Mouse (Mus musculus) NIH3T3 (cell line): Measurements from ENCODE around the gene Zscan18.
"Not testable (repeated sequence)": the region's sequence is repeated elsewhere in the genome, so short reads cannot be mapped to it uniquely, and the experiment has no call there.

Source experiments
- DNase-seq: peaks from one replicate; pipeline ENCODE4 v3.0.0-alpha.2; 2012; ENCODE audit warnings: low read depth

The Zscan18 gene

GRCm38 (mm10) chr7:12802866-12803726, at the start of gene Zscan18:
Zscan18 (minus strand) TSS chr7:12803635.
- no peak for DNase-seq

- no peak for DNase-seq
These were observed 32.3 kb upstream of the Zscan18 start for GRCm38 (mm10) chr7:12835779-12836178.

- peak; percentile 76 for DNase-seq
These were observed 31.8 kb upstream of the Zscan18 start for GRCm38 (mm10) chr7:12835193-12835671.

DNA sequence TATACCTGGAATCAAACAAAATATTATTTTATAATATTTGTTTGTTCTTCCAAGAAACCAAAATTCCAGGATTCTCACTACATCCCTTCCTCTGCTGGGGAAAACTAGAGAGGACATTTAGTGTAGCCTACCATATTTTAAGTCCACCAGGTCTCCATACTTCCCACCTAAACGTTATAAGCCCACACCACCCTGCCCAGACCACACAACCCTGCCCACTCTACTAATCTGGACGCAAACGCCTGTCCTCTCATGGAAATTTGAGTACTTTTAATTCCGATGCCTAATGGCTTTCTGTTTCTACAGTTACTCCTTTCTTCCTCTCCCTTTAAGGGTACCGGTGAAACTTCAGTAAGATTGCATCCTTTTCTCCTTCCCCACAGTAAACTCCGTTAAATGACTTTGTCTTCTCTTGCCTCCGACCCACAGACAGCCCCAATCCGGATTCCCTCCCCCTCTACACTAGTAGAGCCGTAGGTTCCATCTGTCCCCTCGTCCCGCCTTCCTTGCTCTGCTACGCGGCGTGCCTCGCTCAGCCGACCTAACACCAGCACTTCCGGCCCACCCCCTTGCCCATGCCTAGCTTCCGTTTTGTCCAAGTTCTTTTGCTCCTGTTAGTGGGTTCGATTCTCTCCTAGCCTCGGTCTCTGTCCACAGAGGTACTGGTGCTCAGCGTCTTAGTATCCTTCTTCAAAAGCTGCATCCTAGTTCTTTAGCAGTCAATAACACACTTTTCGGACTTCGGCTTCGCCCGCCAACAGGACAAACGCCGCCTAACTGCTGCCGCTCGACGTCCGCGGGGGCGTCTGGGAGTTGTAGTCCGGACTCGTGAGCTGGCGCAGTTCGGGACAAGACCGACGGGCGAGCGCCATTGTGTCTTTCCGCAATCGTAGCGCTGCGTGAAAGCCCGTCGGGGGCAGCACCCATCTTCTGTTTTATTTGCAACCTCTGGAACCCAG, 31.0 kb upstream of the Zscan18 start, which contains the start of gene Zfp110:
Gene Zfp110 (plus strand): TSS at position 600 of the 959 bp plus-strand sequence.
- DNase-seq, result peak; percentile 94

DNA sequence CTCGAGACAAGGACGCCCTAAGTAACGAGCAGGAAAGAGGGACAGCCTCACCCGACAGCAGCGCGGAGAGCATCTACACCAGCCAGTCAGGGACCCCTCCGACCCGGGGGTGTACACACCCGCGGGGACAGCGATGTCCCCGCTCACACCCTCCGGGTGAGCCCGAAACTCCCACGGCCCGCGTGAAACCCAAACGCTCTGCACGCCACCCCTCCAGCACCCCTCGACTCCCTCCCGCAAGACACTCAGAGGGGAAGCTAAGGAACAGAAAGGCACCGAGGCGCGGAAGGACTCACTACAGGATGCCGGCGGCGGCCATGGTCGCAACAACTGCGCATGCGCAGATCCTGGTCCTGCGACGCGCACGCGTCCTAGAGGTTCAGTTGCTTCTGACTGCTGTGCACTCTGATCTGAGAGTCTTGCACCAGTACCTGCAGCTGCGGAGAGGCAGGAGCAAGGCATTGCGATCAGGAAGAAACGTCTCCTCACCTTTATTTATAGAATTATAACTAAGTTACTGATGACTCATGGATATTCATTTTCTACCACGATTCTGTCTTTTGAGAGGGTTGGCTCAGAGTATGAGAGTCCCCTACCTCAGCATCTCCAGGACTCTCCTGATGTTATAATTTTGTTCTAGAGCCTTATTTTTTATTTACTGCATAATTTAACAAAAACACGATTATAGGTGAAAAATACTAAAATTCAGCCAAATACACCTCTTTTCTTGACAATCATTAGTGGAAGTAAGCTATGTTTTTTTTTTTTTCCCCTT, 15.3 kb upstream of the Zscan18 start, which contains the start of gene Zfp329:
Gene Zfp329 (minus strand): TSS at position 338 of the 775 bp plus-strand sequence.
- peak; percentile 98 for DNase-seq

DNA sequence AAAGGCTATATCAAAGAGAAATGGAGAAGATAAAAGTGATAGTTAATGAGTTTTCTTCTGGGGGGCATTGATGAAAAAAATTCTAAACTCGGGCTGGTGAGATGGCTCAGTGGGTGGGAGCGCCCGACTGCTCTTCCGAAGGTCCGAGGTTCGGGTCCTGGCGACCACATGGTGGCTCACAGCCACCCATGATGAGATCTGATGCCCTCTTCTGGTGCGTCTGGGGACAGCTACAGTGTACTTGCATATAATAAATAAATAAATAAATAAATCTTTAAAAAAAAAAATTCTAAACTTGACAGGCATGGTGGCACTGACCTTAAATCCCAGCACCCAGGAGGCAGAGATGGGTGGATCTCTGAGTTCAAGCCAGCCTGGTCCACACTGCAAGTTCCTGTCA, 12.1 kb upstream of the Zscan18 start:
- DNase-seq, result no peak

- no peak for DNase-seq
These were observed 264 bp upstream of the Zscan18 start for GRCm38 (mm10) chr7:12803727-12804071.

- no peak for DNase-seq
These were observed 3.9 kb downstream of the Zscan18 start for GRCm38 (mm10) chr7:12799554-12799953.

- DNase-seq, result no peak
These were observed 5.5 kb downstream of the Zscan18 start for GRCm38 (mm10) chr7:12797971-12798370.

GRCm38 (mm10) chr7:12792624-12793023, 10.8 kb downstream of the Zscan18 start:
- DNase-seq, result not testable (repeated sequence)

GRCm38 (mm10) chr7:12788025-12788424, 15.4 kb downstream of the Zscan18 start:
- DNase-seq, result no peak

DNA sequence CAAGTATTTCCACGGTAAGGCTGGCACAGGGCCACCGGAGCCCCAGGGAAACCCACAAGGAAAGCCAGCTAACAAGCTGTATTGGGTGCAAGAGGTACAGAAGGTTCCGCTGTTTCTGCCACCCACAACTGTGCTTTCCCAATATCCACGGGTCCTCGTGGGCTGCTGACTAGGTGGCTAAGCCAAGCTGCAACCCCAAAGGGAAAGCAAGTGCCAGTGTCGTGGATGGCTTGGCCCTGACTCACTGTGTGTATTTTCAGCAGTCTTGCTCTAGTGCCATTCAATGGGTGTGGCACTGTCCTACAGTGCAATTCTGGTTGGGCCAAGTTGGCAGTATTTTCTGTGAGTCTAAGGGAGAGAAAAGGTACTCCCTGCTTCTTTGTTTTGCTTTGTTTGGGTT, 16.1 kb downstream of the Zscan18 start:
- peak; percentile 7 for DNase-seq

- DNase-seq, result no peak
These were observed 23.1 kb downstream of the Zscan18 start for GRCm38 (mm10) chr7:12780151-12780830.

DNA sequence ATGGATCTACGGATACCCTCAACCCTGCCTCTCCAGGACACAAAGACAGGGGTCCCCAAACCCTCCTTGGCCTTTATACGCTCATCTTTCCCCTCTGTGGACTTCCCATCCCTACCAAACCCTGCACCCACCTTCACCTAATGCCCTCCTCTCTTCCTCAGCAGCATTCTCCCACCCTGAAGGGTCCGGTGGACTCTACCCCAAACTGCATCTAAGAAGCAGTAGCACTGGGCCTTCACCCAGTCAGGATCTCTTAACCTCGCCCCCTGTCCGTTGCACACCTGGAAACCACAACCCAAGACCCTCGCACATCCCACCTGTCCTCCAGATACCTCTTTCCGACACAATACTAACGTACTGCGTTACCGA, 23.7 kb downstream of the Zscan18 start:
- no peak for DNase-seq

DNA sequence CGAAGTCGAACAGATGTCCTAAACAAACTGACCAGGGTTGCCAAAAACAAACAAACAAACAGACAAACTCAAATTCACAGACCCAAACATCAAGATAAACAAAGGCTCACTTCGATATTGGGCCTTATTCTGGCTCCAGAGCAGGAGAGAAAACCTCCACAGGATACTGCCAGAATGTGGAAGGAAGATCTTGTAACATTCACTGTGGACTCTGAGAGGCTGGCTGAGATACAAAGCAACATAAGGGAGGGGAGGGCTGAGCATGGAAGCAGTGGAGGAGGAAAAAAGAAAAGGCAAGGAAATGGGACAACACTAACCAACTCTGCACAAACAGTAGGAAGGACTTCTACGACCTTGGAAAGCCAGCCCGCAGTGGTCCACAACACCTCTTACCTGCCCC, 24.3 kb downstream of the Zscan18 start:
- no peak for DNase-seq

GRCm38 (mm10) chr7:12774606-12775005, 28.8 kb downstream of the Zscan18 start:
- peak; percentile 71 for DNase-seq

DNA sequence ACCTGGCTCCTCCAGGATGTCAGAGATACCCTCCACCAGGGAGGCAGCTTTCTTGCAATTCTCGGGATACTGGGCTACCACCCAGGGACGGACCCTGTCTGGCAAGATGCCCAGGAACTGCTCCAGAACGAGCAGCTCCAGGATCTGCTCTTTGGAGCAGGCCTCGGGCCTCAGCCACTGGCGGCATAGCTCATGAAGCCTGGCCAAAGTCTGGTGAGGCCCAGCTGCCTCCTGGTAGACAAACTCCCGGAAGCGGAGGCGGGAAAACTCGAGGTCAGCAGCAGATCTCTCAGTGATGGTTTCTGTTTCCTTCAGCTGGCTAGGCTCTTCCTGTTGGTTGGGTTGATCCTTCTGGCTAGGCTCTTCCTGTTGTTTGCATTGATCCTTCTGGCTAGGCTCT, 29.3 kb downstream of the Zscan18 start:
- DNase-seq, result no peak

DNA sequence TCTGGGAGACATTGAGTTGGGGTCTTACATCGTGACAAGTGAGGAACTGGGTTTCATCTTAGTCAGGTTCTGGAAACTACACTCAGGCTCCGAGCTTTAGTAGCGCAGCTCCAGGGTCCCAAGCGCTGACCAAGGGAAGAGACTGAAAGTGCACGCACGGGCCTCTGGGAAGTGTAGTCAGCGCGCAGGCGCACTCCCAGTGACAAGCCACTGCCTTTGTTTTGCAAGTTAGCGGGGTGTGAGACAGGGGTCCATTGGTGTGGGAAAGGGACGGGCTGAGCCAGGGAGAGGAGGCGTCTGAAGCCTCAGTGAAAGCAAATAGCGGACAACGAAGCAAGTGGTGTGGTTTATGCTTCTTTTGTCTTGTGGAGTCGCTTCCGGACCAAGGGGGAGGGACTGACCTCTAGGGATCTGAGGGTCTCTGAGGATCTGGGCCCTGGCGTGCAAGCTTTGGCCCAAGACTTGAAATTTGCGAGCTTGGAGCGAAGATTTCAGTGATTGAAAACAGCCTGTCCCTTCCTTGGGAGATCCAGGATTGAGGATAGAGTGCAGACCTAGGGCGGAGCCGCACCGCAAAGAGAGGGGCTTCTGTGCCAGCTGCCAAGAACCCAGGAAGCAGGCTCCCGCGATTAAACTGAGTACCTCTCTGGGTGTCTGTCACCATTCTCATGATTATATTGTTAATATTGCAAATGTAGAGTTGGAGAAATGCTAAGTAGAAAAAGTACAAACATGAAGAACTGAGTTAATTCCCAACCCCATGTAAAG, 53.8 kb downstream of the Zscan18 start:
- no peak for DNase-seq

DNA sequence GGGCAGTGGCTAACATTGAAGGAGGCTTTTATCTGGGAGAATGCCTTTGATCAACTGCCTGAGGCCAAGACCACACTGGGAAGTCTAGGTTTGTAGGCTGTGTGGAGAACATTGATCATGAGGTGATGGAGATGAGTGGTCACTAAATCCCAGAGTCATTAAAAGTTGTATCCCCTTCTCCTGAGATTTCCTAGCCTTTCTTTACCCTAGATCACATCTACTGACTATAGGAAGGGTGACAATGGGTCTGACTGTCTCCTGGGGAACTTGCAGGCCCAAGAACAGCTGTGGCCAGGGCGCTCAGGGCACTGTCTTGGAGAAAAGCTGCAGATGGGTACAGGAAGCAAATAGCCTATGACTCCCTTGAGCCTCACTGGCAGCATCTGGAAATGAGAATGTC, 68.5 kb downstream of the Zscan18 start, which contains the start of gene Vmn2r56:
Gene Vmn2r56 (minus strand): TSS at position 101 of the 400 bp plus-strand sequence.
- DNase-seq, result no peak
